Mouse (Mus musculus) heart, embryonic 10.5 days (tissue): ENCODE results near the gene Agpat4. TPM values are rescaled to one million over a fixed set of nuclear protein-coding genes. Genes with fewer than 3 reads are reported as not detected.
"Not testable (repeated sequence)": the region's sequence is repeated elsewhere in the genome, so short reads cannot be mapped to it uniquely, and the experiment has no call there.

Experiments
- DNase-seq: peaks from one replicate; pipeline ENCODE4 v3.0.0-alpha.2; 2017; ENCODE audit warnings: low spot score
- H3K27ac ChIP-seq: fragments of 300-500 bp; sonication (generic); 2 replicates; pipeline ENCODE4 v1.5.1; 2016; ENCODE audit warnings: mild to moderate bottlenecking
- H3K27me3 ChIP-seq: fragments of 300-500 bp; sonication (generic); 2 replicates; pipeline ENCODE4 v1.6.1; 2016; ENCODE audit warnings: mild to moderate bottlenecking; ENCODE audit not compliant: poor library complexity, insufficient read depth, severe bottlenecking
- H3K36me3 ChIP-seq: fragments of 300-500 bp; sonication (generic); 2 replicates; pipeline ENCODE4 v1.6.1; 2016; ENCODE audit warnings: mild to moderate bottlenecking, moderate library complexity
- H3K4me1 ChIP-seq: fragments of 300-500 bp; sonication (generic); 2 replicates; pipeline ENCODE4 v1.6.1; 2016; ENCODE audit warnings: mild to moderate bottlenecking
- H3K4me3 ChIP-seq: fragments of 300-500 bp; sonication (generic); 2 replicates; pipeline ENCODE4 v1.5.1; 2016; ENCODE audit warnings: mild to moderate bottlenecking, moderate library complexity
- H3K9me3 ChIP-seq: fragments of 300-500 bp; sonication (generic); 2 replicates; pipeline ENCODE4 v1.6.1; 2016; ENCODE audit warnings: mild to moderate bottlenecking, moderate library complexity
- WGBS: fragments of 180-500 bp; shearing (Covaris S2); methylation state at CpG from one replicate; pipeline ENCODE4 v1.1.7; 2016; 5-methylcytosine and 5-hydroxymethylcytosine counted together
- polyA plus RNA-seq: library from polyadenylated mRNA; unstranded; fragments of >200 nt; fragmentation: Nextera tagmentation; extraction: Ambion mirVana; gene quantifications from 2 replicates; pipeline ENCODE4 v1.2.1, GENCODE M21; 2016

The Agpat4 gene
- polyA plus RNA-seq, 1 experiment from 2014 or later = 32.5 TPM

- Histone ChIP-seq H3K27me3 (no peaks in the 10 kb centered on the region), H3K27ac (peak overlapping the region; percentile 84), H3K4me3 (no peak overlapping the region), H3K4me1 (peaks cover 45% of the 10 kb centered on the region), H3K36me3 (no peaks in the 10 kb centered on the region), H3K9me3 (no peaks in the 10 kb centered on the region)
- 39% methylated on average over 3 of the region's 3 CpGs for WGBS
- DNase-seq = peak; percentile 88
Observed at GRCm38 (mm10) chr17:12206248-12206647, 87.7 kb downstream of the Agpat4 start.

DNA sequence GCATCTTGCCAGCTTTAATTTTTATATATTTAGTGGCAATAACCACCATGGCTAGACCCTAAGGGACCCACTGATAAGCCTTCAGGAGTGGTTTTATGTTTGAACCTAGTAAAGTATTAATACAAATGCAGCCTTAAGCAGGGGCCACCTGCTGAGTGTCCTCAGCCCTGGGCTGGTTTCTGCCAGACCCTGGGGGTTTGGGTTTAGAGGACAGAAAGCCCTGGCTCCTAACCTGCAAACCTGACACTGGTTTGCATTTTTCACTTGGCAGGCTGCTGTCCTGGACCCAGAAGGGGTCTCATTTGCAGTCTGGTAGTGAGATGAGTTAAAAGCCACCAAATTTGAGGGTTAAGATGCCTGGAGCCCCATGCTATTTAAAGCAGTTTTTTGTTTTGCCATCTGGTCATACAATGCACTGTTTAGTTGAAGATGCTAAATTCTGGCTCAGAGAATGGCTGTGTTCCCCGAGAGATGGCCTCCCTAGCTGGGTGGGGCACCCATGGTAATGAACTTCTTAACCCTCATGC is 88.6 kb downstream of the Agpat4 start:
- no peak for DNase-seq
- no peak overlapping the region for H3K4me3 ChIP-seq
- no peaks in the 10 kb centered on the region for H3K9me3 ChIP-seq
- WGBS = 45% methylated on average over 1 of the region's 1 CpGs
- H3K36me3 ChIP-seq = peaks cover 4% of the 10 kb centered on the region
- H3K4me1 ChIP-seq = peaks cover 45% of the 10 kb centered on the region
- H3K27me3 ChIP-seq = no peaks in the 10 kb centered on the region
- peak overlapping the region; percentile 84 for H3K27ac ChIP-seq

- Histone ChIP-seq H3K4me1 (peaks cover 28% of the 10 kb centered on the region), H3K27ac (peak overlapping the region; percentile 84), H3K4me3 (no peak overlapping the region), H3K9me3 (no peaks in the 10 kb centered on the region), H3K27me3 (no peaks in the 10 kb centered on the region), H3K36me3 (peaks cover 24% of the 10 kb centered on the region)
- whole genome bisulfite sequencing = 74% methylated on average over 4 of the region's 4 CpGs
- DNase-seq = no peak
Observed at GRCm38 (mm10) chr17:12209481-12209880, 91.0 kb downstream of the Agpat4 start.

- 29% methylated on average over 8 of the region's 8 CpGs for WGBS
- H3K9me3 ChIP-seq = no peaks in the 10 kb centered on the region
- peak; percentile 90 for DNase-seq
- H3K36me3 ChIP-seq = peaks cover 36% of the 10 kb centered on the region
- H3K4me3 ChIP-seq = no peak overlapping the region
- H3K27ac ChIP-seq = peak overlapping the region; percentile 25; the same call in 1 of the 2 replicates
- H3K4me1 ChIP-seq = peaks cover 16% of the 10 kb centered on the region
- no peaks in the 10 kb centered on the region for H3K27me3 ChIP-seq
Observed at GRCm38 (mm10) chr17:12210544-12211132, 92.1 kb downstream of the Agpat4 start.

- no peak for DNase-seq
- H3K27me3 ChIP-seq = no peaks in the 10 kb centered on the region
- H3K4me3 ChIP-seq = no peak overlapping the region
- no peaks in the 10 kb centered on the region for H3K9me3 ChIP-seq
- peaks cover 19% of the 10 kb centered on the region for H3K4me1 ChIP-seq
- peaks cover 49% of the 10 kb centered on the region for H3K36me3 ChIP-seq
- H3K27ac ChIP-seq = no peak overlapping the region
- WGBS = 91% methylated on average over 11 of the region's 11 CpGs
Observed at GRCm38 (mm10) chr17:12211890-12212289, 93.4 kb downstream of the Agpat4 start.

GRCm38 (mm10) chr17:12212341-12212740 is 93.8 kb downstream of the Agpat4 start:
- Histone ChIP-seq H3K27me3 (no peaks in the 10 kb centered on the region), H3K9me3 (no peaks in the 10 kb centered on the region), H3K4me3 (no peak overlapping the region), H3K36me3 (peaks cover 53% of the 10 kb centered on the region), H3K27ac (no peak overlapping the region), H3K4me1 (peaks cover 17% of the 10 kb centered on the region)
- WGBS = 90% methylated on average over 6 of the region's 6 CpGs
- no peak for DNase-seq

DNA sequence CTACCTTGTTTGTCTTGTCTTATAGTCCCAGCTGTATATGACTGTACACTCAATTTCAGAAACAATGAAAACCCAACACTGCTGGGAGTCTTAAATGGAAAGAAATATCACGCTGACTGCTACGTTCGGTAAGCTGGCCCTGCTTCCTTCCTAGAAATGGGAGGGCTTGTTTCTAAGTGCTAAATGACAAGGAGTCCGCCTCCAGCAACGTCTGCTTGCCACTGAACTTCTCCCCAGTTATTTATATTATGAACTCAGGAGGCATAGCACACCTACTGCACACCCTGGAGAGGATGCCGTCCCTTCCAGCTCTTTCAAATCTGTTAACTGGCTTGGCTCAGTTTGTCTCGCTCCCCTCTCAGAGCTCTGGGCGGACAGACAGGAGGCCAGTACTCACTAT is 94.9 kb downstream of the Agpat4 start:
- Histone ChIP-seq H3K4me3 (no peak overlapping the region), H3K27ac (no peak overlapping the region), H3K36me3 (peaks cover 64% of the 10 kb centered on the region), H3K27me3 (no peaks in the 10 kb centered on the region), H3K9me3 (no peaks in the 10 kb centered on the region), H3K4me1 (peaks cover 11% of the 10 kb centered on the region)
- no peak for DNase-seq
- WGBS = 86% methylated on average over 8 of the region's 8 CpGs

DNA sequence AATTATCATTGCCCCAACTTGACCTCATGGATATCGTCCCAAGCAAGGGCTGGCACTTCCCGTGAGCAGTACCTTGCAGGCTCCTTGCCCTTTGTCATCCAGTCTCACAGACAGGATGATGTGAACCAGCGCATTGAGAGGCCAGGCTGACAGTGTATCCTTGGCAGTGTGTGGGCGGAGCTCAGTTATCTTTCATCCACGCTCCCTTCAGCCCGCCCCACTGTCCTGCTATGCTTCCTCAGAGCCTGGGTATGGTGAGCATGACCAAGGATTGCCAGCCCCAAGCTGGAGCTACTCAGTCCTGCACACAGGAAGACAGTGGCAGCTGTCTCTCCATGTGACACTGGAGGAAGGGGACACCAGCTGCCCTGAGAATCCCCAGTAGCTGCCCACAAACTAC is 97.7 kb downstream of the Agpat4 start:
- Histone ChIP-seq H3K36me3 (peaks cover 90% of the 10 kb centered on the region), H3K27me3 (no peaks in the 10 kb centered on the region), H3K4me1 (peaks cover 11% of the 10 kb centered on the region), H3K4me3 (no peak overlapping the region), H3K27ac (no peak overlapping the region), H3K9me3 (no peaks in the 10 kb centered on the region)
- WGBS = 36% methylated on average over 6 of the region's 6 CpGs
- no peak for DNase-seq

DNA sequence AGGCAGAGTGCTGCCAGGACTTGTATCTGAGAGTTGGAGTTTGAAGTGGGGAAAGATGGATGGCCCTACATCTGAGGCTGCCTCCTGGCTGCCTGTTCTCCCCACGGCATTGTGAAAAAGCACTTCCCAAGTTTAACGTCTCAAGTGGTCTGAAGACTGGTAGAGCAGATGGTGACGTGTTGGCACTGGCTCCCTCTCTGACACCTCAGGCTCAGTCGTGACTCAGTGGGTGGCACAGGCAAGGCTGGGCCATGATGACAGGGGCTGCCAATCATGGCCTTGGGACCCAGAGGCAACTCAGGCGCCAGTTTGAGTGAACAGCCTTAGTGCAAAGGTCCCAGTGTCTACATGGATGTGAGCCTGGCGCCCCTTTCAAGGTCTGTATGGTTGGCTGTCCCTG is 103.4 kb downstream of the Agpat4 start:
- Histone ChIP-seq H3K9me3 (no peaks in the 10 kb centered on the region), H3K36me3 (peaks cover 70% of the 10 kb centered on the region), H3K4me3 (no peak overlapping the region), H3K27me3 (no peaks in the 10 kb centered on the region), H3K27ac (no peak overlapping the region), H3K4me1 (peaks cover 8% of the 10 kb centered on the region)
- no peak for DNase-seq
- 56% methylated on average over 6 of the region's 6 CpGs for WGBS

DNA sequence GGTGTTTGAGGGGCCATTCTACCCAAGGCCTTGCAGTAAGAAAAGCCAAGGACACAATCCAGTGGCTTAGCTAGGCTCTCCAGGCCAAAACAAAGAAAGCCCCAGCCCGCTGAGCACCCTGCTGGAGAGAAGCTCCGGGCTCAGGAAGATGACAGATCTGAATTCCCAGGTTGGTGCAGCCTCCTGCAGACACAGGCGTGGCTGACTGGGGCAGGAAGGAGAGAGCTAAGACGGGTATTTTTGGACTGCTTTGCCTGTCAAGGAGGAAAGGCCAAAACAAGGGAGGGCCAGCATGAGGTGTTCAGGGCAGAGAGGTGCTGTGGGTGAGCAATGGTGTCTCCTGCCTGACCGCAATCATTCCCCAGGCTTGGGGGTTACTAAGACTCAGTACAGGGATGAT is 105.2 kb downstream of the Agpat4 start:
- no peaks in the 10 kb centered on the region for H3K27me3 ChIP-seq
- no peak overlapping the region for H3K4me3 ChIP-seq
- 53% methylated on average over 5 of the region's 5 CpGs for WGBS
- peaks cover 70% of the 10 kb centered on the region for H3K36me3 ChIP-seq
- peak; percentile 73 for DNase-seq
- H3K27ac ChIP-seq = no peak overlapping the region
- H3K4me1 ChIP-seq = peaks cover 8% of the 10 kb centered on the region
- no peaks in the 10 kb centered on the region for H3K9me3 ChIP-seq

GRCm38 (mm10) chr17:12224145-12224544 is 105.6 kb downstream of the Agpat4 start:
- Histone ChIP-seq H3K27me3 (no peaks in the 10 kb centered on the region), H3K27ac (no peak overlapping the region), H3K4me1 (peaks cover 8% of the 10 kb centered on the region), H3K9me3 (no peaks in the 10 kb centered on the region), H3K4me3 (no peak overlapping the region), H3K36me3 (peaks cover 70% of the 10 kb centered on the region)
- no peak for DNase-seq
- WGBS = 79% methylated on average over 9 of the region's 9 CpGs

GRCm38 (mm10) chr17:12224551-12224950 is 106.0 kb downstream of the Agpat4 start:
- WGBS = 88% methylated on average over 7 of the region's 7 CpGs
- H3K9me3 ChIP-seq, H3K4me1 ChIP-seq, H3K4me3 ChIP-seq, DNase-seq, H3K27me3 ChIP-seq, H3K27ac ChIP-seq: not testable (repeated sequence)
- peaks cover 70% of the 10 kb centered on the region for H3K36me3 ChIP-seq

GRCm38 (mm10) chr17:12225227-12225626 is 106.7 kb downstream of the Agpat4 start:
- H3K27ac ChIP-seq = no peak overlapping the region
- H3K36me3 ChIP-seq = peaks cover 69% of the 10 kb centered on the region
- no peak overlapping the region for H3K4me3 ChIP-seq
- H3K27me3 ChIP-seq = no peaks in the 10 kb centered on the region
- WGBS = 88% methylated on average over 1 of the region's 1 CpGs
- H3K9me3 ChIP-seq = no peaks in the 10 kb centered on the region
- DNase-seq = peak; percentile 70
- peaks cover 8% of the 10 kb centered on the region for H3K4me1 ChIP-seq

- H3K4me3 ChIP-seq = no peak overlapping the region
- no peaks in the 10 kb centered on the region for H3K27me3 ChIP-seq
- peak; percentile 75 for DNase-seq
- peaks cover 70% of the 10 kb centered on the region for H3K36me3 ChIP-seq
- WGBS = 67% methylated on average over 12 of the region's 12 CpGs
- peaks cover 8% of the 10 kb centered on the region for H3K4me1 ChIP-seq
- H3K9me3 ChIP-seq = no peaks in the 10 kb centered on the region
- H3K27ac ChIP-seq = no peak overlapping the region
Observed at GRCm38 (mm10) chr17:12226551-12226950, 108.0 kb downstream of the Agpat4 start.
